Mouse (Mus musculus): Measurements from ENCODE around the gene Vps13a. TPM values are rescaled to one million over a fixed set of nuclear protein-coding genes. Genes with fewer than 3 reads are reported as not detected.

Vps13a gene
- total RNA-seq (2023) = 10 to 100 TPM; 22.7 to 23.5 TPM

DNA sequence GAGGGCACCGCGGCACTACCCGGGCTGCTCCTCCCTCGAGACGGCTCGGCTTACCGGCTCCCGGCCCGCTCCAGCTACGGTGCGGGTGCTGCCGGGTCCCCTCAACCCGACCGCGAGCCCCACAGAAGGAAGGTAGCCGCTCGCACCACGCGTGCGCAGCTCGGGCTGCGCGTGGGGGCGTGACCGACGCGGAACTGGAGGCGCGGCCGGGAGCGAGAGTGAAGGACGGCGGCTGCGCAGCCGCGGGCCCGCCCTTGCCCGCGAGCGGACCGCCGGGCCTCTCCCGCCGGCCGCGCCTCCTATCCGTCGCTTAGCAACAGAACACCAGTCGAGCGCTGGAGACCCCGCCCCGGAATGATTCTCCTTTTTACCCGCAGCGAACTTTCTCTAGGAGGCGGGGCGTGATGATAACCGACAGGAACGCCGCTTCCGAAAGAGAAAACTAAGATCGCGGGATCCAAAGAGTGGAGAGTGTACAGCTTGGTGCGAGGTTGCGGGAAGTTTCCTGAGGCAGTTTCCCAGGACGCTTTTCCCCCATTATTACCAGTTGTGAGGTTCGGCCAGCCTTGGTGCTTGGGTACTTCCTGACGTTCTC lies at the start of gene Vps13a:
Vps13a (minus strand) TSS at position 144 of the 595 bp plus-strand sequence.

Other genes with a start within 250 kb of the Vps13a start
- gene Foxb2, start 92.9 kb upstream of the Vps13a start, total RNA-seq (2023) = not detected
- under 1 TPM; 0.13 to 0.55 TPM for gene Prune2, start 175.2 kb upstream of the Vps13a start, total RNA-seq (2023)

Data from neutrophil, adult 83 days (primary cell).